Mouse (Mus musculus): ENCODE results near the gene Zfp579. TPM values are rescaled to one million over a fixed set of nuclear protein-coding genes. Genes with fewer than 3 reads are reported as not detected.
"Not testable (repeated sequence)": the region's sequence is repeated elsewhere in the genome, so short reads cannot be mapped to it uniquely, and the experiment has no call there.

Zfp579 gene
- polyA plus RNA-seq, 1 experiment, result 0.15 TPM

GRCm38 (mm10) chr7:5031496-5031895, 35.5 kb upstream of the Zfp579 start:
- Histone ChIP-seq H3K27me3 (ENCODE audit: control insufficient read depth) (peaks cover 14% of the 10 kb centered on the region; the same call in 1 of the 2 replicates), H3K4me1 (ENCODE audit: control insufficient read depth) (peaks cover 2% of the 10 kb centered on the region; the same call in 1 of the 2 replicates), H3K4me3 (replicated peaks) (no peak overlapping the region), H3K36me3 (ENCODE audit: control insufficient read depth) (peaks cover 75% of the 10 kb centered on the region), H3K9me3 (ENCODE audit: control insufficient read depth, low read length) (peaks cover 41% of the 10 kb centered on the region)
- TF ChIP-seq TAL1 (IDR thresholded peaks at IDR 0.05; ENCODE audit: low read length) (no peak), GATA1 (IDR thresholded peaks at IDR 0.05; ENCODE audit: low read length) (no peak)

GRCm38 (mm10) chr7:5030554-5031275, 34.8 kb upstream of the Zfp579 start:
- H3K4me1 ChIP-seq (ENCODE audit: control insufficient read depth), result peaks cover 1% of the 10 kb centered on the region; the same call in 1 of the 2 replicates
- no peak overlapping the region for H3K4me3 ChIP-seq (replicated peaks)
- peaks cover 71% of the 10 kb centered on the region for H3K36me3 ChIP-seq (ENCODE audit: control insufficient read depth)
- TF ChIP-seq GATA1 (IDR thresholded peaks at IDR 0.05; ENCODE audit: low read length) (no peak), TAL1 (IDR thresholded peaks at IDR 0.05; ENCODE audit: low read length) (no peak)
- peaks cover 37% of the 10 kb centered on the region for H3K9me3 ChIP-seq (ENCODE audit: control insufficient read depth, low read length)
- peaks cover 14% of the 10 kb centered on the region; the same call in 1 of the 2 replicates for H3K27me3 ChIP-seq (ENCODE audit: control insufficient read depth)

- H3K9me3 ChIP-seq (ENCODE audit: control insufficient read depth, low read length), result peaks cover 35% of the 10 kb centered on the region
- H3K36me3 ChIP-seq (ENCODE audit: control insufficient read depth), result peaks cover 67% of the 10 kb centered on the region
- TF ChIP-seq GATA1 (IDR thresholded peaks at IDR 0.05; ENCODE audit: low read length) (no peak), TAL1 (IDR thresholded peaks at IDR 0.05; ENCODE audit: low read length) (no peak)
- H3K27me3 ChIP-seq (ENCODE audit: control insufficient read depth), result peaks cover 14% of the 10 kb centered on the region; the same call in 1 of the 2 replicates
- no peak overlapping the region for H3K4me3 ChIP-seq (replicated peaks)
- H3K4me1 ChIP-seq (ENCODE audit: control insufficient read depth), result no peaks in the 10 kb centered on the region
Measured at GRCm38 (mm10) chr7:5029946-5030345, 34.0 kb upstream of the Zfp579 start.

DNA sequence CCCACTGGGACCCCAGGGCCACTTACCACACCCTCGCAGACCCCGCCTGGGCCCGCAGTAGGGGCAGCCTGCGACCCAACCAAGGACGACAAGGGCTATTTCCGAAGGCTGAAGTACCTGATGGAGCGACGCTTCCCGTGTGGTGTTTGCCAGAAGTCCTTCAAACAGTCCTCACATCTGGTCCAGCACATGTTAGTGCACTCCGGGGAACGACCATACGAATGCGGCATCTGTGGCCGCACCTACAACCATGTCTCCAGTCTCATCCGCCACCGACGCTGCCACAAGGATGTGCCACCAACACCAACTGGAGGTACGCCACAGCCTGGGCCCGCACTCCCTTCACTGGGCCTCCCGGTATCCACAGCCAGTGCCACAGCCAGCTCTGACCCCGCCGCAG, 33.6 kb upstream of the Zfp579 start:
- peaks cover 70% of the 10 kb centered on the region for H3K36me3 ChIP-seq (ENCODE audit: control insufficient read depth)

DNA sequence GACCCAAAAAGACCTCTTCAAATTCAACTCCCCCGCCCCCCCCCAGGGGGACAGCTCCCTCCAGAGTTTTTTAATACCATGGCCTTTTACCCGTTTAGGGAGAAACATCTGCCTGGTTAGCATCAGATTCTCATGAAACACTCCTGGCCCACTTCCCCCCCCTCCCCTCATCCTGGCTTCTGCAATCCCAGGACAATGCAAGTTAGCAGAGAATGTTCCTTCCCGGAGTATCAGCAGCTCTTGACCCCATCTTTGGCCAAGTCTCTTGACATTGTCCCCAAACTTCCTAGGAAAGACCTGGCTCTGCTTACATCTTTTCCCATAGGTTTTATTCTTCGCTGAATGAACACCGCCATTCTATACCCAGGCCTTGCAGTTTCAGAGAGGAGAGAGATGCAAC, 25.2 kb upstream of the Zfp579 start:
- TF ChIP-seq TAL1 (IDR thresholded peaks at IDR 0.05; ENCODE audit: low read length) (no peak), GATA1 (IDR thresholded peaks at IDR 0.05; ENCODE audit: low read length) (no peak)
- H3K4me3 ChIP-seq (replicated peaks), result peak overlapping the region; percentile 87
- peaks cover 50% of the 10 kb centered on the region for H3K4me1 ChIP-seq (ENCODE audit: control insufficient read depth)
- no peaks in the 10 kb centered on the region for H3K27me3 ChIP-seq (ENCODE audit: control insufficient read depth)
- peaks cover 52% of the 10 kb centered on the region for H3K36me3 ChIP-seq (ENCODE audit: control insufficient read depth)
- H3K9me3 ChIP-seq (ENCODE audit: control insufficient read depth, low read length), result peaks cover 12% of the 10 kb centered on the region

More for the DNA sequence above, 33.6 kb upstream of the Zfp579 start:
- Histone ChIP-seq H3K4me3 (replicated peaks) (no peak overlapping the region), H3K4me1 (ENCODE audit: control insufficient read depth) (no peaks in the 10 kb centered on the region), H3K27me3 (ENCODE audit: control insufficient read depth) (peaks cover 14% of the 10 kb centered on the region; the same call in 1 of the 2 replicates), H3K9me3 (ENCODE audit: control insufficient read depth, low read length) (peaks cover 35% of the 10 kb centered on the region)
- no peak for TF ChIP-seq GATA1 (IDR thresholded peaks at IDR 0.05; ENCODE audit: low read length)
- no peak for TF ChIP-seq TAL1 (IDR thresholded peaks at IDR 0.05; ENCODE audit: low read length)

- Histone ChIP-seq H3K36me3 (ENCODE audit: control insufficient read depth) (peaks cover 50% of the 10 kb centered on the region), H3K4me3 (replicated peaks) (peak overlapping the region; percentile 87), H3K4me1 (ENCODE audit: control insufficient read depth) (peaks cover 56% of the 10 kb centered on the region), H3K27me3 (ENCODE audit: control insufficient read depth) (no peaks in the 10 kb centered on the region), H3K9me3 (ENCODE audit: control insufficient read depth, low read length) (peaks cover 12% of the 10 kb centered on the region)
- TF ChIP-seq TAL1 (IDR thresholded peaks at IDR 0.05; ENCODE audit: low read length) (no peak), GATA1 (IDR thresholded peaks at IDR 0.05; ENCODE audit: low read length) (no peak)
Measured at GRCm38 (mm10) chr7:5020685-5021084, 24.7 kb upstream of the Zfp579 start.

- H3K4me3 ChIP-seq (replicated peaks), result peak within 1 kb of the TSS; percentile 87
- H3K36me3 ChIP-seq (ENCODE audit: control insufficient read depth), result peaks cover 46% of the 10 kb centered on the region
- H3K4me1 ChIP-seq (ENCODE audit: control insufficient read depth), result peaks cover 59% of the 10 kb centered on the region
- peaks cover 12% of the 10 kb centered on the region for H3K9me3 ChIP-seq (ENCODE audit: control insufficient read depth, low read length)
- TF ChIP-seq TAL1 (IDR thresholded peaks at IDR 0.05; ENCODE audit: low read length) (no peak), GATA1 (IDR thresholded peaks at IDR 0.05; ENCODE audit: low read length) (no peak)
- no peaks in the 10 kb centered on the region for H3K27me3 ChIP-seq (ENCODE audit: control insufficient read depth)
Measured at GRCm38 (mm10) chr7:5020000-5020681, 24.2 kb upstream of the Zfp579 start, which contains the start of the genes Zfp865 and Ccdc106. Gene Zfp865 (plus strand): TSS chr7:5020376. Gene Ccdc106 (plus strand): TSS chr7:5020553.

GRCm38 (mm10) chr7:5019576-5019975, 23.6 kb upstream of the Zfp579 start:
- Histone ChIP-seq H3K4me1 (ENCODE audit: control insufficient read depth) (peaks cover 61% of the 10 kb centered on the region), H3K9me3 (ENCODE audit: control insufficient read depth, low read length) (peaks cover 12% of the 10 kb centered on the region), H3K4me3 (replicated peaks) (peak overlapping the region; percentile 87), H3K36me3 (ENCODE audit: control insufficient read depth) (peaks cover 43% of the 10 kb centered on the region)
- not testable (repeated sequence) for H3K27me3 ChIP-seq (ENCODE audit: control insufficient read depth)

GRCm38 (mm10) chr7:5017931-5018330, 22.0 kb upstream of the Zfp579 start:
- Histone ChIP-seq H3K9me3 (ENCODE audit: control insufficient read depth, low read length) (peaks cover 12% of the 10 kb centered on the region), H3K4me3 (replicated peaks) (no peak overlapping the region), H3K4me1 (ENCODE audit: control insufficient read depth) (peaks cover 74% of the 10 kb centered on the region), H3K27me3 (ENCODE audit: control insufficient read depth) (no peaks in the 10 kb centered on the region), H3K36me3 (ENCODE audit: control insufficient read depth) (peaks cover 30% of the 10 kb centered on the region)
- no peak for TF ChIP-seq TAL1 (IDR thresholded peaks at IDR 0.05; ENCODE audit: low read length)
- no peak for TF ChIP-seq GATA1 (IDR thresholded peaks at IDR 0.05; ENCODE audit: low read length)

Data from erythroblast, embryonic 14.5 days (primary cell).